Mouse (Mus musculus) cerebellum, adult 2 months (tissue): ENCODE measurements at regions not wholly inside any gene's neighbourhood (a gene's known extent, or its start where the extent isn't known, plus 50 kb on each side); places are given as distances from the start of the nearest gene placed in this dataset.

Experiments used
- CTCF ChIP-seq: fragments of 200-500 bp; IDR thresholded peaks from 2 replicates; pipeline ENCODE4 v1.5.1; 2011; ENCODE audit warnings: low read depth, mild to moderate bottlenecking, control low read depth, low read length, moderate library complexity, borderline replicate concordance; ENCODE audit not compliant: insufficient read depth
- POLR2A ChIP-seq: fragments of 200-500 bp; IDR thresholded peaks from 2 replicates; pipeline ENCODE4 v1.6.1; 2011; ENCODE audit warnings: low read length, control low read depth, borderline replicate concordance; ENCODE audit not compliant: insufficient read depth

DNA sequence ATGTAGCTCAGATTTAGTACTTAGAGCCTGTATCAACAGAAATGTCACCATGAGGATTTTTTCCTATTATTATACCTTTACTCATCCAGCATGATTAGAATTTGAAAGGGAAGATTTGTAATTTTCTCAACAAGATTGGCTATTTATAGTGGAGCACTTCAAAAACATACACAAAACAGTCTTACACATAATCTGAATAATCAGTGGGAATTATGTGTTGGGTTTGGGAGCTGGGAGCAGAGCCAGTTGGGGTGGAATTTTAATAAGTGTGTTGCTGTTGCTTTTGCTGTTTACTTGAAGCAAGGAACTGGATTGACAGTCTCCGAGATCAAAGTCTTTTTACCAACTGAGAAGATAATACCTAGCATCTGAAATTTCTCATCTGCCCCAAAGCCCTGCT is 2201.5 kb downstream of the Olfm4 start:
- no peak for TF ChIP-seq POLR2A
- TF ChIP-seq CTCF, result no peak
